Mouse (Mus musculus) stomach, postnatal 0 days (tissue): ENCODE measurements at regions not wholly inside any gene's neighbourhood (a gene's known extent, or its start where the extent isn't known, plus 50 kb on each side); places are given as distances from the start of the nearest gene placed in this dataset.

ENCODE experiments used
- CTCF ChIP-seq: IDR thresholded peaks from 2 replicates; pipeline ENCODE4 v1.5.1; 2016; ENCODE audit warnings: antibody characterized with exemption, low read depth, mild to moderate bottlenecking, moderate library complexity
- EP300 ChIP-seq: optimal IDR thresholded peaks from 2 replicates; pipeline ENCODE3; 2016; ENCODE audit warnings: antibody characterized with exemption

- TF ChIP-seq CTCF = no peak
- no peak for TF ChIP-seq EP300
Measured at GRCm38 (mm10) chr13:99749342-99749741, 151.5 kb downstream of the Cartpt start.
